Mouse (Mus musculus) liver, adult 2 months (tissue): ENCODE measurements at regions not wholly inside any gene's neighbourhood (a gene's known extent, or its start where the extent isn't known, plus 50 kb on each side); places are given as distances from the start of the nearest gene placed in this dataset.
"Not testable (repeated sequence)": the region's sequence is repeated elsewhere in the genome, so short reads cannot be mapped to it uniquely, and the experiment has no call there.

Experiments
- CTCF ChIP-seq: fragments of 200-500 bp; IDR thresholded peaks from 2 replicates; pipeline ENCODE4 v1.5.1; 2011; ENCODE audit warnings: low read depth, low read length, control low read depth
- POLR2A ChIP-seq: fragments of 200-500 bp; IDR thresholded peaks from 2 replicates; pipeline ENCODE4 v1.6.1; 2011; ENCODE audit warnings: low read length, control low read depth; ENCODE audit not compliant: insufficient read depth; ENCODE audit errors: extremely low read depth

GRCm38 (mm10) chr14:53518954-53519353 is 735.0 kb downstream of the Dad1 start:
- not testable (repeated sequence) for TF ChIP-seq CTCF, POLR2A
